Mouse (Mus musculus) MEL (cell line): ENCODE measurements at regions not wholly inside any gene's neighbourhood (a gene's known extent, or its start where the extent isn't known, plus 50 kb on each side); places are given as distances from the start of the nearest gene placed in this dataset.

ENCODE experiments used
- DNase-seq: peaks from one replicate; pipeline ENCODE4 v3.0.0; 2011; ENCODE audit warnings: low read depth, low spot score
- H3K27ac ChIP-seq: 2 replicates; pipeline ENCODE4 v1.5.1; 2012; ENCODE audit warnings: low read depth, mild to moderate bottlenecking, control low read depth, low read length, moderate library complexity; ENCODE audit not compliant: control insufficient read depth
- H3K27me3 ChIP-seq, 2 experiments: fragments of 150-350 bp in 1 of 2; sonication (generic) in 1 of 2; 2 replicates each; pipeline ENCODE4 v1.6.1; 2012; ENCODE audit warnings: low read length in 2 of 2, mild to moderate bottlenecking in 2 of 2, improper control_type of control experiment in 1 of 2, moderate library complexity in 1 of 2; ENCODE audit not compliant: insufficient read depth in 2 of 2, control insufficient read depth in 1 of 2
- H3K36me3 ChIP-seq, 2 experiments: 2 replicates each; pipeline ENCODE4 v1.6.1; 2012 to 2014; ENCODE audit warnings: low read length in 2 of 2, improper control_type of control experiment in 1 of 2, inconsistent platforms in 1 of 2, mild to moderate bottlenecking in 1 of 2; ENCODE audit not compliant: insufficient read depth in 2 of 2, control insufficient read depth in 1 of 2
- H3K4me1 ChIP-seq, 2 experiments: fragments of 150-350 bp in 1 of 2; sonication (generic) in 1 of 2; 2 replicates each; pipeline ENCODE4 v1.6.1; 2012; ENCODE audit warnings: low read length in 2 of 2, improper control_type of control experiment in 1 of 2, mild to moderate bottlenecking in 1 of 2; ENCODE audit not compliant: insufficient read depth in 2 of 2, control insufficient read depth in 1 of 2
- H3K4me3 ChIP-seq, 2 experiments: fragments of 150-350 bp in 1 of 2; sonication (generic) in 1 of 2; 2 replicates each; pipeline ENCODE4 v1.5.1; 2012; ENCODE audit warnings: low read depth in 2 of 2, low read length in 2 of 2, mild to moderate bottlenecking in 2 of 2, moderate library complexity in 2 of 2, control low read depth in 1 of 2, improper control_type of control experiment in 1 of 2; ENCODE audit not compliant: control insufficient read depth in 1 of 2, insufficient read depth in 1 of 2
- H3K79me2 ChIP-seq: 2 replicates; pipeline ENCODE4 v1.6.1; 2012; ENCODE audit warnings: mild to moderate bottlenecking, low read length, moderate library complexity; ENCODE audit not compliant: control insufficient read depth, poor library complexity, insufficient read depth
- H3K9ac ChIP-seq: 2 replicates; pipeline ENCODE4 v1.6.1; 2012; ENCODE audit warnings: low read depth, mild to moderate bottlenecking, control low read depth, low read length, moderate library complexity; ENCODE audit not compliant: control insufficient read depth, poor library complexity, severe bottlenecking
- H3K9me3 ChIP-seq: fragments of 150-350 bp; sonication (generic); replicated peaks from 2 replicates; pipeline ENCODE4 v1.6.1; 2012; ENCODE audit warnings: mild to moderate bottlenecking, low read length, improper control_type of control experiment, moderate library complexity; ENCODE audit not compliant: insufficient read depth
- BHLHE40 ChIP-seq: IDR thresholded peaks from 2 replicates; pipeline ENCODE4 v1.6.1; 2012; ENCODE audit warnings: low read depth, mild to moderate bottlenecking, inconsistent platforms, low read length, improper control_type of control experiment, borderline replicate concordance
- CHD2 ChIP-seq: IDR thresholded peaks from 2 replicates; pipeline ENCODE4 v1.6.1; 2011; ENCODE audit warnings: low read length, improper control_type of control experiment
- E2F4 ChIP-seq: IDR thresholded peaks from 2 replicates; pipeline ENCODE4 v1.6.1; 2011; ENCODE audit warnings: low read depth, low read length, improper control_type of control experiment, borderline replicate concordance
- HCFC1 ChIP-seq: IDR thresholded peaks from 2 replicates; pipeline ENCODE4 v1.6.1; 2012; ENCODE audit warnings: low read depth, mild to moderate bottlenecking, inconsistent platforms, low read length, improper control_type of control experiment, moderate library complexity
- JUND ChIP-seq: IDR thresholded peaks from 2 replicates; pipeline ENCODE4 v1.6.1; 2011; ENCODE audit warnings: low read depth, mild to moderate bottlenecking, improper control_type of control experiment, low read length
- KAT2A ChIP-seq: conservative IDR thresholded peaks from 2 replicates; pipeline ENCODE4 v1.6.1; 2012; ENCODE audit warnings: low read depth, low read length, improper control_type of control experiment, inconsistent platforms
- MAFK ChIP-seq: IDR thresholded peaks from 2 replicates; pipeline ENCODE4 v1.6.1; 2011; ENCODE audit warnings: low read depth, mild to moderate bottlenecking, low read length, improper control_type of control experiment, borderline replicate concordance
- MEF2A ChIP-seq: IDR thresholded peaks from 2 replicates; pipeline ENCODE4 v1.6.1; 2014; ENCODE audit warnings: low read depth, mild to moderate bottlenecking, inconsistent platforms, low read length, improper control_type of control experiment; ENCODE audit not compliant: poor library complexity, insufficient replicate concordance, severe bottlenecking; ENCODE audit errors: extremely low read depth
- MXI1 ChIP-seq: IDR thresholded peaks from 2 replicates; pipeline ENCODE4 v1.6.1; 2011; ENCODE audit warnings: mild to moderate bottlenecking, low read depth, low read length, improper control_type of control experiment
- MYB ChIP-seq: IDR thresholded peaks from 2 replicates; pipeline ENCODE4 v1.6.1; 2011; ENCODE audit warnings: mild to moderate bottlenecking, low read depth, low read length, improper control_type of control experiment
- MYC ChIP-seq: IDR thresholded peaks from 2 replicates; pipeline ENCODE4 v1.6.1; 2011; ENCODE audit warnings: low read depth, mild to moderate bottlenecking, low read length, improper control_type of control experiment, moderate library complexity
- NELFE ChIP-seq: IDR thresholded peaks from 2 replicates; pipeline ENCODE4 v1.6.1; 2011; ENCODE audit warnings: low read depth, low read length, improper control_type of control experiment
- POLR2AphosphoS2 ChIP-seq: IDR thresholded peaks from 2 replicates; pipeline ENCODE4 v1.6.1; 2011; ENCODE audit warnings: low read length, improper control_type of control experiment
- RAD21 ChIP-seq: IDR thresholded peaks from 2 replicates; pipeline ENCODE4 v1.6.1; 2011; ENCODE audit warnings: mild to moderate bottlenecking, low read depth, low read length, improper control_type of control experiment
- RCOR1 ChIP-seq: IDR thresholded peaks from 2 replicates; pipeline ENCODE4 v1.6.1; 2012; ENCODE audit warnings: low read depth, mild to moderate bottlenecking, inconsistent platforms, low read length, improper control_type of control experiment
- UBTF ChIP-seq: IDR thresholded peaks from 2 replicates; pipeline ENCODE4 v1.6.1; 2012; ENCODE audit warnings: low read depth, mild to moderate bottlenecking, inconsistent platforms, low read length, improper control_type of control experiment, moderate library complexity, borderline replicate concordance; ENCODE audit not compliant: insufficient read depth
- ZC3H11A ChIP-seq: IDR thresholded peaks from 2 replicates; pipeline ENCODE4 v1.6.1; 2012; ENCODE audit warnings: low read depth, mild to moderate bottlenecking, inconsistent platforms, low read length, improper control_type of control experiment
- ZMIZ1 ChIP-seq: IDR thresholded peaks from 2 replicates; pipeline ENCODE4 v1.6.1; 2012; ENCODE audit warnings: low read depth, mild to moderate bottlenecking, inconsistent platforms, low read length, improper control_type of control experiment, moderate library complexity
- ZNF384 ChIP-seq: IDR thresholded peaks from 2 replicates; pipeline ENCODE4 v1.6.1; 2012; ENCODE audit warnings: low read depth, mild to moderate bottlenecking, inconsistent platforms, low read length, improper control_type of control experiment

DNA sequence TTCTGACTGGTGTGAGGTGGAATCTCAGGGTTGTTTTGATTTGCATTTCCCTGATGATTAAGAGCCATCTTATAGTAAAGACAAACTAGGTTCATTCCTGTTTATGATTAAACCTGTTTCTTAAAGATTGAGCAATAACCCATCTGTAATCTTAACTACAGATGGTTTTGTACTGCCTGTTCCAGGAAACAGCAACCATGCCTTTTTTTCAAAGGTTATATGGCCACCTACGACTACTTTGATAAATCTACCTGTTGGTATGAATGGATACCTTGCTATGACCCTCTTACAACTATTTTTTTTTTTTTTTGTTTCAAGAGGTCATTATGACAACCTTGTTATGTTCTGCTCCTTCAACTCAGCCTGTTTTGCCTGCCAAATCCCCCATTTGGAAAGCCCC lies 148.7 kb upstream of the Eci2 start:
- H3K4me1 ChIP-seq = no peaks in the 10 kb centered on the region
- H3K79me2 ChIP-seq = no peaks in the 10 kb centered on the region
- H3K4me3 ChIP-seq = no peak overlapping the region
- no peaks in the 10 kb centered on the region for H3K9me3 ChIP-seq
- no peaks in the 10 kb centered on the region; a peak in 1 of 4 replicates for H3K27me3 ChIP-seq
- H3K36me3 ChIP-seq = no peaks in the 10 kb centered on the region
- TF ChIP-seq ZMIZ1 (no peak), E2F4 (no peak)
- H3K9ac ChIP-seq = no peak overlapping the region
- no peak for DNase-seq
- H3K27ac ChIP-seq = no peak overlapping the region

DNA sequence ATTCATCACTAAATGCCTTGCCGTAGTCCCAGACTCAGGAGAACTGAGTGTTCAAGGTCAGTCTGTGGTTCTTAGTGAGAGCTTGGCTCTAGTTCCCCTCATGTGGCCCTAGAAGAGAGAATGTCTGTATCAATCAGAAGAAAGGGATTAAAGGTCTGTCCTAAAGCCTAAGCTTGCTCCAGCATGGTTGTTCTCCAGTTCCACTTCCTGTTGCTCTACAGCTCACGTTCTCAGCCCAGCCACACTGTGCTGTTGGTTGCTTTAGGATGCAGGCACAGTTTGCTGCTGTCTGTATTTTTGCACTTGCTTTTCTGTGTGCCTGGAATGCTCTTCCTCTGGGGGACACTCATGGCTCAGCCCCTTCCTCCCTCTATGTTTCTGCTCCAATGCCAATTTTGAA lies 150.4 kb upstream of the Eci2 start:
- H3K27me3 ChIP-seq = no peaks in the 10 kb centered on the region; a peak in 1 of 4 replicates
- H3K79me2 ChIP-seq = no peaks in the 10 kb centered on the region
- no peak for TF ChIP-seq ZNF384
- TF ChIP-seq JUND = no peak
- TF ChIP-seq MEF2A = no peak
- TF ChIP-seq MXI1 = no peak
- TF ChIP-seq POLR2AphosphoS2 = no peak
- no peak for TF ChIP-seq MYB
- TF ChIP-seq ZMIZ1 = no peak
- TF ChIP-seq UBTF = no peak
- no peak for TF ChIP-seq CHD2
- no peak for TF ChIP-seq MYC
- no peak for TF ChIP-seq MAFK
- TF ChIP-seq NELFE = no peak
- TF ChIP-seq RAD21 = no peak
- no peak for TF ChIP-seq RCOR1
- TF ChIP-seq HCFC1 = no peak
- no peak for TF ChIP-seq BHLHE40
- no peak for TF ChIP-seq ZC3H11A
- TF ChIP-seq KAT2A = no peak
- H3K9ac ChIP-seq = no peak overlapping the region
- no peaks in the 10 kb centered on the region for H3K9me3 ChIP-seq
- H3K4me3 ChIP-seq = no peak overlapping the region
- H3K4me1 ChIP-seq = no peaks in the 10 kb centered on the region
- no peak for DNase-seq
- no peak overlapping the region for H3K27ac ChIP-seq
- H3K36me3 ChIP-seq = no peaks in the 10 kb centered on the region
